Mouse (Mus musculus) liver (tissue): ENCODE measurements around the gene Hyal2.
A peak's percentile ranks its signal among the peaks of the same experiment; 100 is the strongest.

ENCODE experiments used
- DNase-seq: peaks from one replicate; pipeline ENCODE4 v3.0.0-alpha.2; 2020; ENCODE audit warnings: mixed read lengths

Hyal2 gene

GRCm38 (mm10) chr9:107567702-107568319 lies at the start of gene Hyal2:
Hyal2 (plus strand) TSS chr9:107567945.
- DNase-seq: peak; percentile 62

- no peak for DNase-seq
Measured at GRCm38 (mm10) chr9:107520331-107520730, 47.4 kb upstream of the Hyal2 start.

- no peak for DNase-seq
Measured at GRCm38 (mm10) chr9:107521190-107521589, 46.6 kb upstream of the Hyal2 start.

- peak; percentile 16 for DNase-seq
Measured at GRCm38 (mm10) chr9:107521711-107522399, 45.9 kb upstream of the Hyal2 start.

- DNase-seq: no peak
Measured at GRCm38 (mm10) chr9:107522400-107522711, 45.4 kb upstream of the Hyal2 start.

- DNase-seq: peak; percentile 88
Measured at GRCm38 (mm10) chr9:107526198-107527026, 41.3 kb upstream of the Hyal2 start.

GRCm38 (mm10) chr9:107533791-107534407 lies 33.8 kb upstream of the Hyal2 start, which contains the start of gene Tmem115:
Tmem115 (plus strand) TSS chr9:107533945.
- peak; percentile 92 for DNase-seq

- peak; percentile 64 for DNase-seq
Measured at GRCm38 (mm10) chr9:107534408-107535202, 33.1 kb upstream of the Hyal2 start.

- no peak for DNase-seq
Measured at GRCm38 (mm10) chr9:107538231-107538630, 29.5 kb upstream of the Hyal2 start.

GRCm38 (mm10) chr9:107538711-107539110 lies 29.0 kb upstream of the Hyal2 start:
- no peak for DNase-seq

- DNase-seq: no peak
Measured at GRCm38 (mm10) chr9:107539940-107540339, 27.8 kb upstream of the Hyal2 start.

GRCm38 (mm10) chr9:107540420-107540819 lies 27.3 kb upstream of the Hyal2 start:
- DNase-seq: no peak

GRCm38 (mm10) chr9:107541005-107541404 lies 26.7 kb upstream of the Hyal2 start:
- DNase-seq: no peak

GRCm38 (mm10) chr9:107541474-107542351 lies 26.0 kb upstream of the Hyal2 start, which contains the start of the genes Cyb561d2 and Nprl2:
Cyb561d2 (minus strand) TSS chr9:107542193.
Nprl2 (plus strand) TSS chr9:107542226.
- peak; percentile 91 for DNase-seq

- no peak for DNase-seq
Measured at GRCm38 (mm10) chr9:107542352-107542686, 25.4 kb upstream of the Hyal2 start.

GRCm38 (mm10) chr9:107542721-107543120 lies 25.0 kb upstream of the Hyal2 start:
- no peak for DNase-seq

GRCm38 (mm10) chr9:107543299-107543698 lies 24.4 kb upstream of the Hyal2 start:
- no peak for DNase-seq

GRCm38 (mm10) chr9:107544196-107544700 lies 23.5 kb upstream of the Hyal2 start:
- no peak for DNase-seq

- no peak for DNase-seq
Measured at GRCm38 (mm10) chr9:107544729-107545128, 23.0 kb upstream of the Hyal2 start.

GRCm38 (mm10) chr9:107545199-107545598 lies 22.5 kb upstream of the Hyal2 start:
- DNase-seq: no peak

GRCm38 (mm10) chr9:107545602-107546001 lies 22.1 kb upstream of the Hyal2 start:
- peak; percentile 78 for DNase-seq
